Mouse (Mus musculus): ENCODE results near the gene Tefm. TPM values are rescaled to one million over a fixed set of nuclear protein-coding genes. Genes with fewer than 3 reads are reported as not detected.
A peak's percentile ranks its signal among the peaks of the same experiment; 100 is the strongest.

Tefm gene
- polyA plus RNA-seq, 1 experiment, result 12.3 TPM

- no peak for TF ChIP-seq CTCF (conservative IDR thresholded peaks at IDR 0.05; ENCODE audit: insufficient read depth, insufficient read length, low read depth, low read length)
- H3K36me3 ChIP-seq (ENCODE audit: control insufficient read depth, insufficient read depth, low read length), result 0 out of 2 replicates have a peak, but pooled peaks cover 2% of the 10 kb centered on the region
- no peak overlapping the region for H3K4me3 ChIP-seq (ENCODE audit: insufficient read depth, low read depth, low read length)
- H3K4me1 ChIP-seq (ENCODE audit: control insufficient read depth, insufficient read depth, low read length), result peaks cover 24% of the 10 kb centered on the region
- H3K27me3 ChIP-seq (replicated peaks; ENCODE audit: control insufficient read depth, insufficient read depth, low read length), result no peaks in the 10 kb centered on the region
- no peak overlapping the region for H3K27ac ChIP-seq (ENCODE audit: insufficient read depth, low read depth, low read length)
- 83% methylated on average over 3 of the region's 3 CpGs for WGBS
- no peak for DNase-seq
Measured at GRCm38 (mm10) chr11:80169629-80170028, 27.7 kb upstream of the Tefm start.

GRCm38 (mm10) chr11:80168611-80169249, 26.8 kb upstream of the Tefm start:
- 0 out of 2 replicates have a peak, but pooled peaks cover 2% of the 10 kb centered on the region for H3K36me3 ChIP-seq (ENCODE audit: control insufficient read depth, insufficient read depth, low read length)
- H3K27ac ChIP-seq (ENCODE audit: insufficient read depth, low read depth, low read length), result 0 out of 2 replicates have a peak overlapping the region, but pooled peaks have one; percentile 4
- no peaks in the 10 kb centered on the region for H3K27me3 ChIP-seq (replicated peaks; ENCODE audit: control insufficient read depth, insufficient read depth, low read length)
- WGBS, result 61% methylated on average over 4 of the region's 4 CpGs
- H3K4me1 ChIP-seq (ENCODE audit: control insufficient read depth, insufficient read depth, low read length), result peaks cover 28% of the 10 kb centered on the region
- DNase-seq, result peak; percentile 64
- H3K4me3 ChIP-seq (ENCODE audit: insufficient read depth, low read depth, low read length), result no peak overlapping the region
- no peak for TF ChIP-seq CTCF (conservative IDR thresholded peaks at IDR 0.05; ENCODE audit: insufficient read depth, insufficient read length, low read depth, low read length)
- no peak for TF ChIP-seq POLR2A (IDR thresholded peaks at IDR 0.05; ENCODE audit: low read depth, low read length)

GRCm38 (mm10) chr11:80168121-80168520, 26.1 kb upstream of the Tefm start:
- Histone ChIP-seq H3K27me3 (replicated peaks; ENCODE audit: control insufficient read depth, insufficient read depth, low read length) (no peaks in the 10 kb centered on the region), H3K27ac (ENCODE audit: insufficient read depth, low read depth, low read length) (no peak overlapping the region), H3K36me3 (ENCODE audit: control insufficient read depth, insufficient read depth, low read length) (0 out of 2 replicates have a peak, but pooled peaks cover 2% of the 10 kb centered on the region), H3K4me3 (ENCODE audit: insufficient read depth, low read depth, low read length) (no peak overlapping the region), H3K4me1 (ENCODE audit: control insufficient read depth, insufficient read depth, low read length) (peaks cover 34% of the 10 kb centered on the region)
- TF ChIP-seq POLR2A (IDR thresholded peaks at IDR 0.05; ENCODE audit: low read depth, low read length) (no peak), CTCF (conservative IDR thresholded peaks at IDR 0.05; ENCODE audit: insufficient read depth, insufficient read length, low read depth, low read length) (no peak)
- 91% methylated on average over 9 of the region's 9 CpGs for WGBS
- DNase-seq, result no peak

- Histone ChIP-seq H3K4me3 (ENCODE audit: insufficient read depth, low read depth, low read length) (no peak overlapping the region), H3K27ac (ENCODE audit: insufficient read depth, low read depth, low read length) (no peak overlapping the region; the same call in 1 of the 2 replicates), H3K4me1 (ENCODE audit: control insufficient read depth, insufficient read depth, low read length) (peaks cover 14% of the 10 kb centered on the region; the same call in 1 of the 2 replicates), H3K27me3 (replicated peaks; ENCODE audit: control insufficient read depth, insufficient read depth, low read length) (no peaks in the 10 kb centered on the region), H3K36me3 (ENCODE audit: control insufficient read depth, insufficient read depth, low read length) (peaks cover 2% of the 10 kb centered on the region; the same call in 1 of the 2 replicates)
- TF ChIP-seq CTCF (conservative IDR thresholded peaks at IDR 0.05; ENCODE audit: insufficient read depth, insufficient read length, low read depth, low read length), result no peak
- no peak for TF ChIP-seq POLR2A (IDR thresholded peaks at IDR 0.05; ENCODE audit: low read depth, low read length)
- peak; percentile 89 for DNase-seq
- 35% methylated on average over 2 of the region's 2 CpGs for WGBS
Measured at GRCm38 (mm10) chr11:80164224-80164623, 22.2 kb upstream of the Tefm start.

GRCm38 (mm10) chr11:80163362-80164116, 21.6 kb upstream of the Tefm start:
- H3K4me3 ChIP-seq (ENCODE audit: insufficient read depth, low read depth, low read length), result no peak overlapping the region
- H3K4me1 ChIP-seq (ENCODE audit: control insufficient read depth, insufficient read depth, low read length), result peaks cover 14% of the 10 kb centered on the region; the same call in 1 of the 2 replicates
- H3K36me3 ChIP-seq (ENCODE audit: control insufficient read depth, insufficient read depth, low read length), result peaks cover 2% of the 10 kb centered on the region; the same call in 1 of the 2 replicates
- TF ChIP-seq CTCF (conservative IDR thresholded peaks at IDR 0.05; ENCODE audit: insufficient read depth, insufficient read length, low read depth, low read length) (no peak), POLR2A (IDR thresholded peaks at IDR 0.05; ENCODE audit: low read depth, low read length) (no peak)
- 51% methylated on average over 7 of the region's 7 CpGs for WGBS
- H3K27me3 ChIP-seq (replicated peaks; ENCODE audit: control insufficient read depth, insufficient read depth, low read length), result no peaks in the 10 kb centered on the region
- DNase-seq, result no peak
- H3K27ac ChIP-seq (ENCODE audit: insufficient read depth, low read depth, low read length), result peak overlapping the region; percentile 88

- Histone ChIP-seq H3K27ac (ENCODE audit: insufficient read depth, low read depth, low read length) (no peak overlapping the region), H3K27me3 (replicated peaks; ENCODE audit: control insufficient read depth, insufficient read depth, low read length) (no peaks in the 10 kb centered on the region), H3K4me1 (ENCODE audit: control insufficient read depth, insufficient read depth, low read length) (peaks cover 14% of the 10 kb centered on the region; the same call in 1 of the 2 replicates), H3K4me3 (ENCODE audit: insufficient read depth, low read depth, low read length) (no peak overlapping the region), H3K36me3 (ENCODE audit: control insufficient read depth, insufficient read depth, low read length) (no peaks in the 10 kb centered on the region; the same call in 1 of the 2 replicates)
- 80% methylated on average over 4 of the region's 4 CpGs for WGBS
- no peak for DNase-seq
- TF ChIP-seq POLR2A (IDR thresholded peaks at IDR 0.05; ENCODE audit: low read depth, low read length), result no peak
- TF ChIP-seq CTCF (conservative IDR thresholded peaks at IDR 0.05; ENCODE audit: insufficient read depth, insufficient read length, low read depth, low read length), result no peak
Measured at GRCm38 (mm10) chr11:80161041-80161440, 19.1 kb upstream of the Tefm start.

DNA sequence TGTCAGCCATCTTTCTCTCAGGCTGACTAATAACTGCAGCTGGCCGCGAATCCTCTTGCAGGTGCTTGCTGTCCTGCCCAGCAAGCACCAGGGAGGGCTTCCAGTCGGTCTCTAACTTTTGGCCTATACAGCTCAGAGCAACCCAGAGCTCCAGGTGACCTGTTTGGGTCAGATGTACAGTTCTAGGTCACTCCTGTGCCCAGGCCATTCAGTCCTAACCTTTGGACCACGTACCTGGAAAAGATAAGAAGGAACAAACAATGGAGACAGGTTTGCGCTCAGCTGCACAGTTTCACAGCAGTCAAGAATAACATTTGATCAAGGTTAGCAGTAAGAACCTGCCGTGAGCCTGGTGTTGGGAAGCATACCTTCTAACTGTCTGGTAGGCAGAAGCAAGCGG, 17.0 kb upstream of the Tefm start:
- Histone ChIP-seq H3K4me3 (ENCODE audit: insufficient read depth, low read depth, low read length) (no peak overlapping the region), H3K27ac (ENCODE audit: insufficient read depth, low read depth, low read length) (no peak overlapping the region), H3K36me3 (ENCODE audit: control insufficient read depth, insufficient read depth, low read length) (no peaks in the 10 kb centered on the region; the same call in 1 of the 2 replicates), H3K27me3 (replicated peaks; ENCODE audit: control insufficient read depth, insufficient read depth, low read length) (no peaks in the 10 kb centered on the region), H3K4me1 (ENCODE audit: control insufficient read depth, insufficient read depth, low read length) (peaks cover 12% of the 10 kb centered on the region; the same call in 1 of the 2 replicates)
- no peak for DNase-seq
- WGBS, result 81% methylated on average over 7 of the region's 7 CpGs
- TF ChIP-seq CTCF (conservative IDR thresholded peaks at IDR 0.05; ENCODE audit: insufficient read depth, insufficient read length, low read depth, low read length) (no peak), POLR2A (IDR thresholded peaks at IDR 0.05; ENCODE audit: low read depth, low read length) (no peak)

Measured in kidney, adult 2 months (tissue).